Mouse (Mus musculus) CH12.LX (cell line): ENCODE data around the gene Gars.

ENCODE experiments used
- CTCF ChIP-seq, 2 experiments: IDR thresholded peaks in 1 of 2; conservative IDR thresholded peaks in 1 of 2; 2 replicates each; pipeline ENCODE4 v1.5.1; 2011 to 2012; ENCODE audit warnings: low read depth in 2 of 2, low read length in 2 of 2, improper control_type of control experiment in 1 of 2, inconsistent platforms in 1 of 2, mild to moderate bottlenecking in 1 of 2, moderate library complexity in 1 of 2
- EP300 ChIP-seq: IDR thresholded peaks from 2 replicates; pipeline ENCODE4 v1.6.1; 2011; ENCODE audit warnings: low read length, improper control_type of control experiment
- HCFC1 ChIP-seq: IDR thresholded peaks from 2 replicates; pipeline ENCODE4 v1.6.1; 2012; ENCODE audit warnings: low read depth, mild to moderate bottlenecking, inconsistent platforms, low read length, improper control_type of control experiment
- MAFK ChIP-seq: IDR thresholded peaks from 2 replicates; pipeline ENCODE4 v1.6.1; 2011; ENCODE audit warnings: low read length, improper control_type of control experiment; ENCODE audit not compliant: insufficient replicate concordance
- NRF1 ChIP-seq: IDR thresholded peaks from 2 replicates; pipeline ENCODE4 v1.6.1; 2014; ENCODE audit warnings: low read depth, mild to moderate bottlenecking, inconsistent platforms, low read length, improper control_type of control experiment, moderate library complexity
- POLR2A ChIP-seq: IDR thresholded peaks from 2 replicates; pipeline ENCODE4 v1.6.1; 2011; ENCODE audit warnings: low read depth, mild to moderate bottlenecking, improper control_type of control experiment, low read length
- POLR2AphosphoS2 ChIP-seq: IDR thresholded peaks from 2 replicates; pipeline ENCODE4 v1.6.1; 2011; ENCODE audit warnings: low read depth, low read length, improper control_type of control experiment
- TBP ChIP-seq: conservative IDR thresholded peaks from 2 replicates; pipeline ENCODE4 v1.6.1; 2011; ENCODE audit warnings: low read depth, low read length, improper control_type of control experiment
- UBTF ChIP-seq: IDR thresholded peaks from 2 replicates; pipeline ENCODE4 v1.6.1; 2012; ENCODE audit warnings: low read depth, mild to moderate bottlenecking, inconsistent platforms, low read length, improper control_type of control experiment, moderate library complexity
- USF1 ChIP-seq: IDR thresholded peaks from 2 replicates; pipeline ENCODE4 v1.6.1; 2014; ENCODE audit warnings: low read depth, mild to moderate bottlenecking, inconsistent platforms, low read length, improper control_type of control experiment
- ZC3H11A ChIP-seq: IDR thresholded peaks from 2 replicates; pipeline ENCODE4 v1.6.1; 2012; ENCODE audit warnings: low read depth, mild to moderate bottlenecking, inconsistent platforms, low read length, improper control_type of control experiment
- ZMIZ1 ChIP-seq: IDR thresholded peaks from 2 replicates; pipeline ENCODE4 v1.6.1; 2012; ENCODE audit warnings: low read depth, mild to moderate bottlenecking, inconsistent platforms, low read length, improper control_type of control experiment

DNA sequence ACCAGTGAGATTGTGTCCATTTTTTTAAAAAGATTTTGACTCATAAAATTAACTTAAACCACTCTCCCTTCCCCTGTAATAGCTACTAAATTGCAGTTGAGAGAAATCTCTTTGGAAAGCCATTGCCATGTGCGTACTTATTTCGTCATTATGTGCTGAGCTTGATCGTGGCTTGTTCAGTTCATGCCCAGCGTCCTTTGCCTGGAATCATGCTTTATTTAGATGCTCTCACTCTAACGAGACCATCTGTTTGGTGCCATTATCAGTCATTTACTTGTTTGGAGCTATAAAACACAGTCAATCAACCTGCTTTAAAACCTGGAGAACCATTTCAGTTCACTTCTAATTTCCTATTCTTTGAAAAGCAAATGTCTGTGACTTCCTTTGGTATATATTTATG is 24.4 kb downstream of the Gars start:
- TF ChIP-seq ZC3H11A (no peak), CTCF (conservative IDR thresholded peaks at IDR 0.05 in 1 of 2, IDR thresholded peaks at IDR 0.05 in 1 of 2; ENCODE audit: low read depth in 2 of 2, low read length in 2 of 2) (no peak), POLR2AphosphoS2 (no peak), HCFC1 (no peak), TBP (no peak), UBTF (no peak), POLR2A (no peak), NRF1 (no peak), EP300 (no peak), MAFK (no peak), USF1 (no peak), ZMIZ1 (no peak)
